Mouse (Mus musculus) liver, embryonic 14.5 days (tissue): ENCODE data around the gene Numa1. TPM values are rescaled to one million over a fixed set of nuclear protein-coding genes. Genes with fewer than 3 reads are reported as not detected.
"Not testable (repeated sequence)": the region's sequence is repeated elsewhere in the genome, so short reads cannot be mapped to it uniquely, and the experiment has no call there.

ENCODE experiments used
- ATAC-seq: fragments of 200-750 bp; cut with Nextera tagmentation; 2 replicates; pipeline ENCODE4 v1.8.0; 2017; ENCODE audit warnings: moderate number of reproducible peaks, mild to moderate bottlenecking, moderate library complexity; ENCODE audit not compliant: insufficient read depth
- DNase-seq, 3 experiments: peaks; one replicate each; pipeline ENCODE4 v3.0.0-alpha.2; 2012 to 2013; ENCODE audit warnings: low read depth in 3 of 3, low spot score in 3 of 3
- H3K27ac ChIP-seq: fragments of 300-500 bp; sonication (generic); 2 replicates; pipeline ENCODE4 v1.5.1; 2014; ENCODE audit warnings: moderate library complexity, mild to moderate bottlenecking, control low read depth, inconsistent platforms
- H3K27me3 ChIP-seq: fragments of 300-500 bp; sonication (generic); 2 replicates; pipeline ENCODE4 v1.6.1; 2014; ENCODE audit warnings: mild to moderate bottlenecking, low read length, moderate library complexity; ENCODE audit not compliant: control insufficient read depth, insufficient read depth
- H3K36me3 ChIP-seq: fragments of 300-500 bp; sonication (generic); replicated peaks from 2 replicates; pipeline ENCODE4 v1.6.1; 2014; ENCODE audit warnings: low read depth; ENCODE audit not compliant: control insufficient read depth, insufficient read depth
- H3K4me1 ChIP-seq, 2 experiments: fragments of 200-500 bp in 1 of 2; fragments of 300-500 bp in 1 of 2; sonication (generic) in 1 of 2; replicated peaks; 2 replicates each; pipeline ENCODE4 v1.6.1; 2012 to 2014; ENCODE audit warnings: antibody characterized with exemption in 1 of 2, inconsistent platforms in 1 of 2, low read length in 1 of 2; ENCODE audit not compliant: control insufficient read depth in 2 of 2, insufficient read depth in 2 of 2
- H3K4me2 ChIP-seq: fragments of 300-500 bp; sonication (generic); 2 replicates; pipeline ENCODE4 v1.6.1; 2014; ENCODE audit warnings: low read depth, mild to moderate bottlenecking, control low read depth, moderate library complexity
- H3K4me3 ChIP-seq, 2 experiments: fragments of 200-500 bp in 1 of 2; fragments of 300-500 bp in 1 of 2; sonication (generic) in 1 of 2; 2 replicates each; pipeline ENCODE4 v1.5.1; 2012 to 2014; ENCODE audit warnings: low read depth in 2 of 2, low read length in 2 of 2, mild to moderate bottlenecking in 2 of 2, control low read depth in 1 of 2, inconsistent platforms in 1 of 2, moderate library complexity in 1 of 2; ENCODE audit not compliant: insufficient read depth in 1 of 2
- H3K9ac ChIP-seq: fragments of 300-500 bp; sonication (generic); replicated peaks from 2 replicates; pipeline ENCODE4 v1.6.1; 2014; ENCODE audit warnings: mild to moderate bottlenecking, control low read depth, moderate library complexity
- H3K9me3 ChIP-seq: fragments of 300-500 bp; sonication (generic); 2 replicates; pipeline ENCODE4 v1.6.1; 2016; ENCODE audit warnings: low read length, mixed read lengths; ENCODE audit not compliant: control insufficient read depth
- CTCF ChIP-seq: IDR thresholded peaks from 2 replicates; pipeline ENCODE4 v1.5.1; 2016; ENCODE audit warnings: antibody characterized with exemption, low read depth, control low read depth
- EP300 ChIP-seq: IDR thresholded peaks from 2 replicates; pipeline ENCODE4 v1.6.1; 2016; ENCODE audit warnings: antibody characterized with exemption, low read depth
- WGBS: fragments of 180-500 bp; shearing (Covaris S2); extraction: QIAGEN DNeasy Blood & Tissue Kit; methylation state at CpG from one replicate; pipeline ENCODE4 v1.1.7; 2014; ENCODE audit not compliant: insufficient replicate concordance; 5-methylcytosine and 5-hydroxymethylcytosine counted together
- polyA plus RNA-seq, 2 experiments: library from polyadenylated mRNA; depleted of rRNA in 1 of 2; stranded (reverse) in 1 of 2; unstranded in 1 of 2; fragments of >200 nt; fragmentation: Nextera tagmentation in 1 of 2; extraction: Ambion mirVana in 1 of 2; gene quantifications; 2 replicates each; pipeline versions ENCODE4 v1.2.1 to v1.2.3; 2012 to 2014

The Numa1 gene
- polyA plus RNA-seq, 2 experiments: 27.4 to 36.2 TPM

GRCm38 (mm10) chr7:101939758-101940157, 5.8 kb downstream of the Numa1 start:
- 89% methylated on average over 4 of the region's 4 CpGs for WGBS
- DNase-seq (no peak), ATAC-seq (no peak)
- Histone ChIP-seq H3K4me2 (no peak overlapping the region), H3K36me3 (peaks cover 6% of the 10 kb centered on the region; the same call in 1 of the 2 replicates), H3K4me1 (peaks cover 15 to 29% of the 10 kb centered on the region in 2 experiments), H3K4me3 (no peak overlapping the region), H3K9ac (no peak overlapping the region), H3K9me3 (no peaks in the 10 kb centered on the region), H3K27me3 (no peaks in the 10 kb centered on the region), H3K27ac (no peak overlapping the region)
- no peak for TF ChIP-seq CTCF
- TF ChIP-seq EP300: no peak

GRCm38 (mm10) chr7:101949008-101949407, 15.1 kb downstream of the Numa1 start:
- H3K4me2 ChIP-seq, H3K36me3 ChIP-seq, H3K4me3 ChIP-seq, H3K27me3 ChIP-seq, ATAC-seq, H3K9me3 ChIP-seq, DNase-seq, H3K27ac ChIP-seq, H3K9ac ChIP-seq: not testable (repeated sequence)
- peaks cover 8 to 13% of the 10 kb centered on the region in 2 experiments for H3K4me1 ChIP-seq
- WGBS: 60% methylated on average over 5 of the region's 5 CpGs

- Histone ChIP-seq H3K27me3 (no peaks in the 10 kb centered on the region), H3K36me3 (peaks cover 4% of the 10 kb centered on the region), H3K27ac (no peak overlapping the region), H3K9ac (no peak overlapping the region), H3K4me3 (no peak overlapping the region), H3K4me2 (no peak overlapping the region), H3K4me1 (peaks cover 3 to 14% of the 10 kb centered on the region in 2 experiments; a peak in 3 of 4 replicates), H3K9me3 (no peaks in the 10 kb centered on the region)
- TF ChIP-seq EP300 (no peak), CTCF (no peak)
- no peak for ATAC-seq
- DNase-seq: no peak
- WGBS: 61% methylated on average over 1 of the region's 1 CpGs
Observed at GRCm38 (mm10) chr7:101951648-101952047, 17.7 kb downstream of the Numa1 start.

- Histone ChIP-seq H3K4me2 (no peak overlapping the region), H3K4me3 (no peak overlapping the region), H3K27me3 (no peaks in the 10 kb centered on the region), H3K9ac (no peak overlapping the region), H3K27ac (no peak overlapping the region), H3K4me1 (peaks cover 3 to 14% of the 10 kb centered on the region in 2 experiments; a peak in 3 of 4 replicates), H3K36me3 (peaks cover 4% of the 10 kb centered on the region), H3K9me3 (no peaks in the 10 kb centered on the region)
- DNase-seq (no peak), ATAC-seq (no peak)
- TF ChIP-seq CTCF (no peak), EP300 (no peak)
- WGBS: 24% methylated on average over 2 of the region's 2 CpGs
Observed at GRCm38 (mm10) chr7:101952098-101952497, 18.2 kb downstream of the Numa1 start.

GRCm38 (mm10) chr7:101954163-101954562, 20.3 kb downstream of the Numa1 start:
- Histone ChIP-seq H3K4me3 (no peak overlapping the region), H3K4me1 (peaks cover 3 to 14% of the 10 kb centered on the region in 2 experiments; a peak in 3 of 4 replicates), H3K27ac (no peak overlapping the region), H3K9ac (no peak overlapping the region), H3K4me2 (no peak overlapping the region), H3K9me3 (no peaks in the 10 kb centered on the region), H3K36me3 (no peaks in the 10 kb centered on the region; the same call in 1 of the 2 replicates), H3K27me3 (no peaks in the 10 kb centered on the region)
- 83% methylated on average over 2 of the region's 2 CpGs for WGBS
- DNase-seq (no peak), ATAC-seq (no peak)
- TF ChIP-seq CTCF (no peak), EP300 (no peak)
